Mouse (Mus musculus): ENCODE measurements at regions not wholly inside any gene's neighbourhood (a gene's known extent, or its start where the extent isn't known, plus 50 kb on each side); places are given as distances from the start of the nearest gene placed in this dataset.

DNA sequence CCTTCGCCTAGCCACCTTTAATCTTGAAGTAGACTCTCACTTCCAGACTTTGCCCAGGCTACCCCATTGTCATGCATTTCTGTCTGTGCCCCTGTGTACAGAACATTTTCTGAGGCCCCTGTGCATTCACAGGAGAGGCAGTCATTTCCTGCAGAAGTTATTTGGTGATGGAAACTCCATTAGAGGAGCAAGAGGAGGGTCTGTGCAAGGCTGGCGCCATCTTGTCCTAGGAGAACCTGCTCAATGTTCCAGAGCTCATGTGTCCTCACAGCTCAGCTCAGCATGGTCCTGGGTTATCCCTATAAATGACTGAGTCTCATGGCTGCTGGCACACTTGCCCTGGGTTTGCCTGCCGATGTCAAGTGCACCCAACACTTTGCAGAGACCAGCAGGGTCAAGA lies 413.1 kb downstream of the Cdh26 start:
- no peak for DNase-seq

DNA sequence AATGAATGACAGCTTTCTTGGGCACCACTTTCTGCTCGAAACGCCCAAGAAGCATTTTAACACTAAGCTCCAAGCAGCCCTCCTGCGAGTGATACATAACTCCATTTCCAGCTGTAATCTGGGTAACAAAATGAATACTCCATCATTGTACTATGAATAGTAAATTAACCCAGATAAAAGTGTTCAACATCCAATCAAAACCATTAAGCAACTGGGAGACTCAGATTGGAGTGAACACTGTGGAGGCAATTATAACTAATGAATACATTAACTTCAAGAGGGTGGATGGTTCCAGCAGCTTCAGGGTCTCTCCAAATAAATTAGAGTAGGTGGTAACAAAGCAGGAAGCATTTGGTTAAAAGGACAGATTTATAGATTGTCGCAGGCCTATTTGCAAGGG lies 414.2 kb downstream of the Cdh26 start:
- DNase-seq = no peak

DNA sequence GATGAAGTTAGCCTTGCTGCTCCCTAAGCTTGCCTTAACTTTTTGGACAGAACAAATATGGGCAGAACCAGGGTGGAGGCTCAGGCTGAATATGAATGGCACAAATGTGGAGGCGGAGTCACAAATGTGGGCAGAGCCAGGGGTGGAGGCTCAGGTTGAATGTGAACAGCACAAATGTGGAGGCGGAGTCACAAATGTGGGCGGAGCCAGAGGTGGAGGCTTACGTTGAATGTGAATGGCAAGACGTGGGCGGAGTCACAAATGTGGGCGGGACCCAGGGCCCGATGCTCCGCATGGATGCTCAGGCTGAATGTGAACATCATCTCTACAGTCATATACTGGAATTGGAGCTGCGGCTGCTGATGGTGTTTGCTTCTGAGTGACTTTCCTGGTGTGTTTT lies 420.0 kb downstream of the Cdh26 start:
- DNase-seq = no peak

DNA sequence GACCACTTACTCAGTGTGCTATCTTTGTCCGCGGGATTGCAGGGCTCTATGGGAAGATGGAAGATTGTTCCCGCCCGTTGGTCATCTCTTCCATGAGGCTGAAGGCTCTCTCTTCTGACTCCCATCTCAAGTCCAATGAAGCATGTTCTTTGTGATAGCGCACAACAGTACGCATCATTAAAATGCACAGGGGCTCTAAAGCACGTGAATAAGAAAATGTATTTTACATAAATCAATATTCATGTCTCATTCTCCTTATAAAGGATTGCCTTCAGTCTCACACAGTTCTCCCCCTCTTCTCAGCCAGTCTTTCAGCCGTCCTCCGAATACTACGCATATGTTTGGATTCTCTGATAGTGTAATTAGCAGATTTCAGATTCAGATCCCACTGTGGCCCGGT lies 420.4 kb downstream of the Cdh26 start:
- no peak for DNase-seq

DNA sequence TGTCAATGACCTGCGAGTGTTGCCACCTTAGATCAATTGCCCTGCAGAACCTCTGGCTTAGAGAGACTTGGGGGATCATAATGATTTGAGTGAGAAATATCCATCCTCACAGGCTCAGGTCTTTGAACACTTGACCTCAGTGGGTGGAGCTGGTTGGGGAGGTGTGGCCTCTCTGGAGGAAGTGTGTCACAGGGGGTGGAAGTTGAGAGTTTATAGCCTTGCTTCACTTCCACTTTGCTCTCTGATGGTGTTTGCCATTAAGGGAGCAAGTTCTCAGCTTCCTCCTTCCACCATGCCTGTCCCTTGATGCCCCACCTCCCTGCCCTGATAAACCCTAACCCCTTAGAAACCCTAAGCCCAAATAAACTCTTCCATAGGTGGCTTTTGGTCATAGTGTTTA lies 423.7 kb downstream of the Cdh26 start:
- no peak for DNase-seq

DNA sequence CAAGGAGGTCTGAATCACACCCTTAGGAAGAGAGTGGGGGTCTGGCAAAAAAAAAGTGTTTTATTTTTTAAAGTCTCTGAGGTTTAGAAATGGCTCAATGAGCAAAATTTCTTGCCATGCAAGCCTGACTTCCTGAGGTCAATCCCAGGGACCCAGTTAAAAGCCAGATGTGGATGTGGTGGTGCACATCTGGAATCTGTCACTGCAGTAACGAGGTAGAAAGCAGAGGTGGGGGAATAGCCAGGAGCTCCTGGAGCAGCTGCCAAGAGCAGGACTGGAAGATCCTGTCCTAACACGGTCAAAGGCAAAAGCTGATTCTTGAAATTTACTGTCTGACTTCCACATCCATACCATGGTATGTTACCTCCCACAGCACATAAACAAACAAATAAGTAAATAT lies 424.4 kb downstream of the Cdh26 start:
- no peak for DNase-seq

DNA sequence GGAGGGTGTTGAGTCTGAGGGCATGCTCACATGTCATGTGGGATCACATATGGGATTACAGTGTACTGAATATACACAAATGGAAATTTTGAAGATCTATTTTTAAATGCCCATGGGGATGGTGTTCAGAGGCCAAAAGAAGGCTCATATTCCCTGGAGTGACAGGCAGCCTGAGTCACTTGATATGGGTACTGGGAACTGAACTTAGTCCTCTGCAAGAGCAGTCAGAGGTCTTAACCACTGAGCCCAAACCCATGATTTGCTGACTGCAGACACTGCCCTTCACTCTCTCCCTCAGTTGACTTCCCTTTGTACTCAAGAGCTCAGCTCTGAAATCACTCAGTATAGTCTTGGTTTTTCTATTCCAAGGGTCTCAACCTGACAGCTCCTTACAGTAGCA lies 432.3 kb downstream of the Cdh26 start:
- DNase-seq = no peak

DNA sequence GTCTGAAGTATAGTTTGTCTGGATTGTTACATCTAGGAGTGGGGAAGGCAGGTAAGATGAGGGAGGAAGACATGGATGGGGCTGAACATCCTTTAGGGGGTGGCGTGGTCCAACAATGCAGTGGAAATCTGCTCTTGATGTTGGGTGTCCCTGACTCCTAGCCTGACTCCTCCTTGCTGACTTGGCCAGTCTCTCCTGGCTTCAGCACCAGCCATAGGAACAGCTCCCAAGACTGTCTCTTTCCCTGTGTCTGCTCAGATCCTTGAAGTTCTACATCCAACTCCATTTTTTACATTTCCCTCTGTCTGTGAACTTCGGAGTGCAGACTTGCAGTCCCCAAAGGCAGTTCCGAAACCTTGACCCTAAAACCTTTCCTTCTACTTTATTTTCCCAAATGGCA lies 436.8 kb downstream of the Cdh26 start:
- DNase-seq = no peak

DNA sequence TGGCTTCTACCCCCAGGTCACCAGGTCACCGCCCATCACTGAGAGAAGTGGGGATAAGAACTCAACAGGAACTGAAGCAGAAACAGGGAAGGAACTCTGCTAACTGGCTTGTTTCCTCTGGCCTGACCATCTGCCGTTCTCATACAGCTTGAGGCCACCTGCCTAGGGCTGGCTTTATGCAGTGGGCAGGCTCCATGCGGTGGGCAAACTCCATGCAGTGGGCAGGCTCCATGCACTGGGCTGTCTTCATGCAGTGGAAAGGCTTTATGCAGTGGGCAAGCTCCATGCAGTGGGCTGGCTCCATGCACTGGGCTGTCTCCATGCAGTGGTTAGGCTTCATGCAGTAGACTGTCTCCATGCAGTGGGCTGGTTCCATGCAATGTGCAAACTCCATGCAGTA lies 438.8 kb downstream of the Cdh26 start:
- no peak for DNase-seq

DNA sequence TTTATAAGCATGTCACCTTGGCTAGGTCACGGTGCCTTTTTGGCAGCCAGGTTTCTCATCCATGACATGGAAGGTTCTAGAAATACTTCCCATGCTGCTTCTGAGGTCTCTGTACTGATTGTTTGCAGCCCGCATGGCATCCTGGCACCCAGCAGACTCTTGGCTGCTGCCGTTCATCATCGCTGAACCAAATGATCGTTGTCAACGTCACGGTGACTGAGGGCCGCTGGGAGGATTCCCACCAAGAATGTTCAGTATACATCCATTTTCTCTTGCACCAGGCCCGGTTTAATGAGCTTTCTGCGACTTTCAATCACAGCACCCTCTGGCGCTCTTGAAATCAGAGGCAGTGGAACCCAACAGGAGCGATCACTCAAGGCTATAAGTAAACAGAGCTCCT lies 448.1 kb downstream of the Cdh26 start:
- DNase-seq = no peak

DNA sequence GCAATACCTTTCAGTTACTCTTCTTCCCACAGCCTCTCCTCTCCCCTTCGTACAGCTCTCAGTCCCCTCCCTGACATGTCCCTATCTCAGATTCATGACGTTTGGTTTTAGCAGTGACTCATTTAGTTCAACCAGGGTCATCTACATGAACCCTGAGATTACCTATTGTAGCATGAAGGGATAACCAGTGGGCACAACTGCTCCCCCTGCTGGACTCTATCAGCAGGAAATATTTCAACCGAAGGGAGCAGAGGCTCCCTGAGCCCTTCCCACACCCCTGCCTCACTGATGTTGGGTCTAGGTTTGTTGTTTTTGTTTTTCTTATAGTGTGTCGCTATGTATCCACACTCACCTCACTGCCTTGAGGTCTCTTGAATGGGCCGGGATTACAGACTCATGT lies 455.4 kb downstream of the Cdh26 start:
- DNase-seq = no peak

DNA sequence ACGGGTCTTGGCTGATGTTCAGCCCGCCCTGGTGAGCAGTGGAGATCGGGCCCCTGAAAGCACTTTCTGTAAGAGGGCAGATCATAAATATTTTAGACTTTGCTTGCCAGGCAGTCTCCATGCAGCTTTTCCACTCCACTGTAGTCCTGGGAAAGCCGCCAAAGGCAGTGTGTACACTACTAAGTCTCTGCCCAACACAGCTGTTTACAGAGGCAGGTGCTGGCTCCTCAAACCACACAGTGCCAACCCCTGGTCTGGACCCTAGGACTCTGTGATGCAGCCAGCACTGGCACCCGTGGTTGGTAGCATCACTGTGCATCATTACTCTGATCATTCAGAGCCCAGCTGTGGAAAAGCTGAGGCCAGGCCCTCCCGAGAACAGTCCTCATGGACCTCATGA lies 458.4 kb downstream of the Cdh26 start:
- no peak for DNase-seq

DNA sequence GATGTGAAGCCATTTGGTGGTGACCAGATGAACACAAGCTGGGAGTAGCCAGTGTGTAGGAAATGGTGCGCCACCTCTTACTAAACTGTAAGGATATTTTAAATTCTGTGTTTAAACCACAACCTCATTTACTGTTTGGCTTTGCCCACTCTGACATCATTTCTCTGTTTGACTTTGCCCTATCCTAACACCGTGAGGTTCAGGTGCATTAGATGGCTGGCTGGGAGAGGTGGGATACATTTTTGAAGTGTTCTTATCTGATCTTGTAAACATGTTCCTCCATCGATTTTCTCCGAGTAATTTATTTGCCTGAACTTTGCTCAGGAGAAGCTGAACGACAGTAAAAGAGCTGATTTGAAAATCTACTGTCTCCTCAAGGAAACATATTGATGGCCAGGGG lies 472.1 kb downstream of the Cdh26 start:
- no peak for DNase-seq

DNA sequence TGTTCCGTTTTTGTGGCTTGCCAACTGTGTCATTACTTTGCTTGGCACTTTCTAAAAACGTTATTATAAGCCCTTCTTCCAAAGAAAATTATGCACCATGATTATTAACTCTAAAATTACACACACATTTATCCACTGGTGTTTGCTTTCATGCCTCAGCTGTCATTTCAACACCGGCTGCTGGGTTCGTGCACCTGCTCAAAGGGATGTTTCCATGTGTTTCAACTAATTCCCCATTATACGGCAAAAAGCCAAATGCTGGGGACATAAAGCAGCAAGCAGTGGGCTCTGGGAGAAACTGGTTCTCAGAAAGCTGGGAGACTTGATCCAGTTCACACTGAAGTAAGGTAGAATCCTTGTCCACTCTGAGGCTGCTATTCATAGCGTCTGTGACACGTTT lies 479.0 kb downstream of the Cdh26 start:
- DNase-seq = no peak

DNA sequence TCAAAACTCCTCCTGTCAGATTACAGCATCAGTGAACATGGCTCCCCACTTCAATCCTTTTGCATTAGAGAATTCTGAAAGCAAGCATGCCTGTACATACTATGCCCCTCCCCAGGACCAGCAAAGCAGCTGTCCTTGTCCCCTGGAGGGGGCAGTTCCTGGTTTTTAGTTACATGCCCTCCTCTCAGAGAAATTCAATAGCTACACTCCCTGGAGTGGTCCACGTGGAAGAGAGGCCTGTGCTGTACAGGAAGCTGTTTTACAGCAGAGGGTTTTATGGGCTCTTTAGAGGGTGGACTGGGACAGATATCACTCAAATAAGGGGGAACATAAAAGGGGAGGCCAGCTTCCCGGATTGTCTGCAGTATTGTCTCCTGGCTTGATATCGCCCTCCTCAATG lies 481.3 kb downstream of the Cdh26 start:
- DNase-seq = no peak

DNA sequence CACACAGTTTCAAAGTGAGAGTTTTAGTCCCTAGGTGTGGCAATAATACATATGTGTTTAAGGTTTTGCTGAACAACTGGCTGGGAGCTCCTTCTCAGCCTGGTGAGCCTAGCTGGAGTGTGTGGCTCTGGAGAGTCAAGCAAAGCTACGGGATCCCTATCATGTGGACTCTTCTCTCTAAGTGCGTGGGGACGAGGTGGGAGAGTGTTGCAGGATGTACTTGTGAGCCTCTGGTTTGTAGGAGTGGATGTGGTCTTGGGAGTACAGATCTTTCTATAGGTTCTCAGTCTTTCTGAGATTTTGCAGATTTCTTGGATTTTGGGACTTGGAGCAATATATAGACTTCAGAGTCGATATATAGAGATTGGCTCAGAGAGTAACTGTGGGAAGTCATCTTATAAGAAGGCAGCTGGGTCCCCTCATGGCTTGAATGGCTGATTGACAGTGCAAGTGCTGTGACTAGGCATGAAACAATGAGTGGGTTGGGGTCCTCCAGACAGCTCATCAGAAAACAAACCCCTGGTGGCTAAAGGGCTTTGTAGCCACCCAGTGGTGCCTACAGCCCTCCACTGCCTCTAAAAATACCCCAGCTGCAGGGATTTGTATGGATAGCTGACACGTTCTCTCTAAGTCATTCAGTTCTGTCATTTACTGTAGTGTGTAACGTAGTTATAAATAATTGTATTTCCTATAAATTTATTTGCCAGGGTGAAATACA lies 486.1 kb downstream of the Cdh26 start:
- no peak for DNase-seq

DNA sequence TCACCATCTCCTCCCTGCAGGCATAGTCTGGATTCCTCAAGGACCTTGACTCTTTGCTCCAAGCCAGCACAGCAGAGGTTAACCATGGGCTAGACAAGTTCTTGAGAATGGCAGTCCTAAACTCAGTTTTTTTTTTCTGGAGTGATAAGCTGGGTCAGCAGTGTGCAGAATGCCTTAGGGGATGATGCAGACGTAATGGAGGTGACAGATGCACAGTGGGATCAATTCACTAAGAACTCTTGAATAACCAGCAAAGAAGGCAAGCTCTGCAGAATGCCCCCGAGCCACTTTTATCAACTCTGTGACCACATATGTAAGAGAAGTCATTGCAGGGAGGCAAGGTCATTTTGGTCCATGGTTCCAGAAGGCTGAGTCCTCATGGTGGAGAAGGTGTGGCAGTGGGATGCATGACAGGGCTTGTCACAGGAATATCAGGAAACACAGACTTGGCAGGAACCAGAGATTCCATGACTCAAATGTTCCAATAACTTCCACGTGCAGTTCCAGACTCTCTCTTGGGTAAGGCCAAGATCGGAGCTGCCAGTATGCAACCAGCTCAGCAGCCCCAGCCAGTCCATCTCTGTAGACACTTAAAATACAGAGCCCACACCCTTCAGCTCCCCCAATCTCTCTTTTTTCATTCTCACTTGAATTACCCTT lies 494.3 kb downstream of the Cdh26 start:
- DNase-seq = no peak

DNA sequence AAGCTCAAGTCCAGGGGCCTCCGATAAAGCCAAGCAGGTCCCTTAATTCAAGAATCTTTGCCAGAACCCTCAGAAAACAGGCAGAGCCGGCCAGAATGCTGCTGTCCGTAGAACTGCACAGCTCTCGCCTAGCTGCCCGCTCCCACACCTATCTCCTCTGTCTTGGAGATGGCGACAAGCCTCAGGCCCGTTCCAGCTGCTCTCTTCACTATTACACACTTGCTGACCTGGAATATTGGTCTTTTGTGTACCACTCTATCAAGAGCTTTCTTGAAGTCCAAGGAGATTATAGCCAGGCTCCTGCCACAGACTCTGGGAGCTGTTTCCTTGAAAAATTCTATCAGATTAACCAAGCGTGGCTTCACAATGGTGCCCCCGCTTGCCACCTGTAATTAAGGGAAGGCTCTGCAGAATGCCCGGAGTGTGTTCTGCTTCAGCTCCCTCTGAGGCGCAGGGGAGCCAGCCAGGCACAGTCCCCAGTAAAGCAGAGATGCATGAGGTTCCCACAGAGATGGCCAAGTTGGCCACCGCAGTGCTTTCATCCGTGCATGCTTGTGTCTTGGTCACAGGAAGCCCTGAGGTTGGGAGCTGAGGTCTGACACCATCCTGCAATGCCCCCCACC lies 496.8 kb downstream of the Cdh26 start:
- no peak for DNase-seq

DNA sequence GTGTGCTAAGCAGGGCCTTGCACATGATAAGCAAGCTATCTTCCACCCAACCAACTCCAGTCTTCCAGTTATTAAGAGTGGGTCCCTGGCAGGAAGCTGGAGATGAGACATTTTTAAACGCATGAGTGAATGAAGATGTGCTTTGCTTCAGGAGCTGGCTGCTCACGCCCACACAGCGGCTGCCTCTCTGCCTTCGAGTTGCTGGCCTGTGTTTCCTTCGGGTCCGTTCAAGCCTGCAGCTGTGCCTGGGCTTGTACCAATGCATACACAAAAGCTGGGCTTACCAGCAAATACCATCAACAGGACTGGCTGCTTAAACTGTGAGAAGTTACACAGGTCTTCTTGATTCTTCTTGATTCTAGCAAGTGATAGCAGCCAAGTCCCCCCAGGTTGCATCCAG lies 498.7 kb downstream of the Cdh26 start:
- DNase-seq = no peak

DNA sequence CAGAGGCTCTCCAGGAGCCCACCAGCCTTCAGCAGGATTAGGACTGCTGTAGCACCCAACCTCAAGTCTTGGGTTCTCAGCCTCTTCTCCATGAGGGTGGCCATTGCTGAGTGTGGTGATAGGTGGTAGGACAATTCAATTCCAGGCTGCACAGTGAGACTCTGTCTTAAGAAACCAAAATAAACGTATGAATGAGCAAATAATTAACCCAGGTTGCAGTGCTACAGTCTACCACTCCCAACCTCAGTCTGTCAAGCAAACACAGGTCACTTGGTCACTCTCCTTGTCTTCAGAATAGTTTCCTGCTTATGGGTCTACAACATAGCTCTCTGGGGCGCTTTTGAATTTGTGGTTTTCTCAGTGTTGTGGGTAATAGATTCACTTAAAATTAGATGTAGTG lies 499.8 kb downstream of the Cdh26 start:
- DNase-seq = no peak

DNA sequence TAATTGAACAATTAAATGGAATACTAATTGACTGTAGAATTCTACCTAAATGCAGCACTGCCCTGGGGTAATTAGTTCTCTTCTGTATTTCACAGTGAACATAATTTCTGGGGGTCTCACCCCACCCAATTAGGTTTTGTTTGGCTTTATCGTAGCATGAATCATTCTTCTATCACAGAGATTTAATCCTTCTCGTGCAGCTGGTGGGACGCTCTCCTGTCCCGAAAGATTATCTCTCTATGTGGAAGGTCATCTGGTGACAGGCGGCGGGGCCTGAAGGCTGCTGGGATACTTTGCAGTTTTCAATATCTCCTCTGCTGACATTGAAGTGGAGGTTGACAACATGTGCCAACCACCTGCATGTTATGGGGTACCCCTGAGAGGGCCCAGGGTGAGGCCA lies 493.8 kb upstream of the Cdh4 start:
- no peak for DNase-seq

DNA sequence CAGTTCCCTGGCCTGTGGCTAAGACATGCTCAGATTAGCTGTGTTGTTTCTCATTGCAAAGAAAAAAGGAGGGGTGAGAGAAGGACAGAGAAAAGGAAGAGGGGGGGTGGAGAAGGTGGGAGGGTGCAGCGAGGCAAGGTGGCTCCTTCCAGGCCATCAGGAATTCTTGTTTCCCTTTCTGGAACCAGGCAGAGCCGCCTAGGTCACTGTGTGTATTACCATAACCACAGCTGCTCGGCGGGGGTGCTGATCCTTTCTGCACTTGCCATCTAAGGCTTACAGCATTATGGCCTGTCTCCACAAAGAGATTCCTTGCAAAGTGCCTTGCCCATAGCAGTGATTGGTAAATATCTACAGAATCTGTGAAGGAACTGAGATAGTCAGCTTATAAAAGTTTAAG lies 493.1 kb upstream of the Cdh4 start:
- no peak for DNase-seq

DNA sequence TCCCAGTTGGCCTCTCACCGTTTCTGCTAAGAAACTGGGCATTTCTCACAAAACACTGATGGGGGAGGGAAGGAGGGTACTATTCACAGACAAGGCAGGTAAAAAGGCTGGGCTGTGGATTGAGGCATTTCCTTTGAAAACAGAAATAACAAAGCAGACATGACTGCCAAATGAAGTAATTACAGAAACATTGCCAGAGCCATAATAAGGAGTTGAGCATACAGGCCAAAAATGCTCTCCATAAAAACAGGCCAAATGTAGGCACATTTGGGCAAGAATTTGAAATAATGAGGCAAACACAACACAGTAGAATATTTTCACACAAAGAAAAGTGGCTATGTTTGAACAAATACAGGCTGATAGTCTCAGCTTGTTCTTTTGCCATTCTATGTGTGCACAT lies 491.9 kb upstream of the Cdh4 start:
- DNase-seq = no peak

DNA sequence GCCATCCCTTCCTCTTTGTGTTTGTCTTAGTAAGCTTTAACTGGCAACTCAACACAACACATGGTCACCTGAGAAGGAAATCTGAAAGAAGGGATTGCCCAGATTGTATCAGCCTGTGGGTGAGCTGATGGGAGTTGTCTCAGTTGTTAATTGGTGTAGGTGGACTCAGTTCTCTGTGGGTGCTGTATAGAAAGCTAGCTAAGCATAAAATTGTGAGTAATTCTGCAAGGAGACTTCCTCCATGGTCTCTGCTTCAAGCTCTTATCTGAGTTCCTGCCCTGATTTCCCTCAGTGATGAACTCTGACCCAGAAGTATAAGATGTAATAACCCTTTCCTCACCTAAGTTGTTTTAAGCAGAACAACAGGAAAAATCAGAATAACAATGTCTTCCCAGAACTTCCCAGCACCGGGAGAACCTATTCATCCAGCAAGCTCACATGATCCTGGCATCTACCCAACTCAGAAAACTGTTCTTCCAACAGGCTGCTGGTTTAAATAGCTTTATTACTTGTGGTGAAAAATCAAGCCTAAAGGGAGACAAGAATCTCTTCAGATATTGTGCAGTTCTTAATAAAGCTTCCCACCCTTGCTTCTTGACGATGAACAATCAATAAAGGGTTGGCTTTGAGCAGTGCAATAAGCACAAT lies 487.7 kb upstream of the Cdh4 start:
- no peak for DNase-seq

All from kidney, adult 11 months (tissue).